Mouse (Mus musculus): ENCODE results near the gene Negr1.

DNA sequence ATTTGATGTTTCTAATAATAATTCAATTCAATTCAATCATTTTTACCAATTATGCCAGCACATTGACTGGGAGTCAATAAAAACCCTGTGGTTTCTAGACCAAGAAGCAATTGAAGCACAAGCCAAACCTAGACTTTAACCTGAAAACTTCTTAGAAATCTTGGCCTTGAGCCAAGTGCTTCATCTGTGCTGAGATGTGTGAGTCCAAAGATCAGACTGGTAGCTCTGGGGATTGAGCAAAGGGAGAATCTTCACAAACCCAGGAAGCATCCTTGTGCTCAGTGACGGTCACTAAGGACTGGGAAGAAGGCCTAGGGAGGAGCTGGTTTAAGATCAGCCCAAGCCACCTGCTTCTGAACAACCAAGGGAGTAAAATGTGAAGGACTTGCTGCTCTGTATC lies 322.3 kb downstream of the Negr1 start:
- TF ChIP-seq CTCF (IDR thresholded peaks at IDR 0.05; ENCODE audit: low read depth) (no peak), EP300 (IDR thresholded peaks at IDR 0.05; ENCODE audit: low read depth) (no peak)

Measured in liver, postnatal 0 days (tissue).